Mouse (Mus musculus) heart, adult 10 weeks (tissue): Measurements from ENCODE around the gene 1700017D01Rik. TPM values are rescaled to one million over a fixed set of nuclear protein-coding genes. Genes with fewer than 3 reads are reported as not detected.

Source experiments
- polyA plus RNA-seq: library from polyadenylated mRNA; stranded (reverse); fragments of 350-450 nt; fragmentation: Illumina TruSeq; extraction: RNeasy Lipid Tissue Mini Kit (QIAGEN cat#74804); gene quantifications from one replicate; pipeline ENCODE4 v1.2.3, GENCODE M21; 2014; ENCODE audit warnings: low read depth, low replicate concordance

Gene 1700017D01Rik
- not detected for polyA plus RNA-seq

GRCm38 (mm10) chr19:11130776-11131175 lies at the start of gene 1700017D01Rik:
TSS of gene 1700017D01Rik (minus strand) at chr19:11130876.

GRCm38 (mm10) chr19:11165172-11165571 lies 34.5 kb upstream of the 1700017D01Rik start, which contains the start of gene 1700025F22Rik:
TSS of gene 1700025F22Rik (minus strand) at chr19:11165320.

GRCm38 (mm10) chr19:11080934-11081333 lies 49.7 kb downstream of the 1700017D01Rik start, which contains the start of gene Ms4a8a:
TSS of gene Ms4a8a (minus strand) at chr19:11081102.

Other genes starting within 250 kb of the 1700017D01Rik start
- gene Tmem109, start 248.9 kb downstream of the 1700017D01Rik start, polyA plus RNA-seq: 126 TPM
- 294 TPM for gene Prpf19, start 235.6 kb downstream of the 1700017D01Rik start, polyA plus RNA-seq
- not detected for gene Zp1, start 210.2 kb downstream of the 1700017D01Rik start, polyA plus RNA-seq
- not detected for gene Ptgdr2, start 193.7 kb downstream of the 1700017D01Rik start, polyA plus RNA-seq
- gene Ccdc86, start 181.6 kb downstream of the 1700017D01Rik start, polyA plus RNA-seq: 6.2 TPM
- not detected for gene Ms4a10, start 156.2 kb downstream of the 1700017D01Rik start, polyA plus RNA-seq
- not detected for gene Ms4a15, start 137.6 kb downstream of the 1700017D01Rik start, polyA plus RNA-seq
- gene Ms4a18, start 112.8 kb downstream of the 1700017D01Rik start, polyA plus RNA-seq: not detected
- 0.60 TPM for gene Ms4a8a, start 49.8 kb downstream of the 1700017D01Rik start, polyA plus RNA-seq
- not detected for gene 1700025F22Rik, start 34.4 kb upstream of the 1700017D01Rik start, polyA plus RNA-seq
- not detected for gene Ms4a13, start 65.9 kb upstream of the 1700017D01Rik start, polyA plus RNA-seq
- not detected for gene Ms4a12, start 101.6 kb upstream of the 1700017D01Rik start, polyA plus RNA-seq
- gene Ms4a1, start 135.4 kb upstream of the 1700017D01Rik start, polyA plus RNA-seq: 0.50 TPM
- gene Ms4a5, start 153.0 kb upstream of the 1700017D01Rik start, polyA plus RNA-seq: not detected
- gene Ms4a14, start 183.6 kb upstream of the 1700017D01Rik start, polyA plus RNA-seq: 0.31 TPM
- 4.3 TPM for gene Ms4a7, start 205.3 kb upstream of the 1700017D01Rik start, polyA plus RNA-seq
- gene Ms4a4a, start 244.6 kb upstream of the 1700017D01Rik start, polyA plus RNA-seq: 3.3 TPM